Mouse (Mus musculus) CH12.LX (cell line): Measurements from ENCODE around the gene Sema4a.

Experiments used
- BHLHE40 ChIP-seq: IDR thresholded peaks from 2 replicates; pipeline ENCODE4 v1.6.1; 2011; ENCODE audit warnings: mild to moderate bottlenecking, low read depth, low read length, improper control_type of control experiment
- CTCF ChIP-seq, 2 experiments: IDR thresholded peaks in 1 of 2; conservative IDR thresholded peaks in 1 of 2; 2 replicates each; pipeline ENCODE4 v1.5.1; 2011 to 2012; ENCODE audit warnings: low read depth in 2 of 2, low read length in 2 of 2, improper control_type of control experiment in 1 of 2, inconsistent platforms in 1 of 2, mild to moderate bottlenecking in 1 of 2, moderate library complexity in 1 of 2
- HCFC1 ChIP-seq: IDR thresholded peaks from 2 replicates; pipeline ENCODE4 v1.6.1; 2012; ENCODE audit warnings: low read depth, mild to moderate bottlenecking, inconsistent platforms, low read length, improper control_type of control experiment
- TBP ChIP-seq: conservative IDR thresholded peaks from 2 replicates; pipeline ENCODE4 v1.6.1; 2011; ENCODE audit warnings: low read depth, low read length, improper control_type of control experiment
- TCF12 ChIP-seq: IDR thresholded peaks from 2 replicates; pipeline ENCODE4 v1.6.1; 2014; ENCODE audit warnings: low read depth, mild to moderate bottlenecking, inconsistent platforms, low read length, improper control_type of control experiment
- USF1 ChIP-seq: IDR thresholded peaks from 2 replicates; pipeline ENCODE4 v1.6.1; 2014; ENCODE audit warnings: low read depth, mild to moderate bottlenecking, inconsistent platforms, low read length, improper control_type of control experiment
- USF2 ChIP-seq: conservative IDR thresholded peaks from 2 replicates; pipeline ENCODE4 v1.6.1; 2011; ENCODE audit warnings: low read depth, low read length, improper control_type of control experiment

DNA sequence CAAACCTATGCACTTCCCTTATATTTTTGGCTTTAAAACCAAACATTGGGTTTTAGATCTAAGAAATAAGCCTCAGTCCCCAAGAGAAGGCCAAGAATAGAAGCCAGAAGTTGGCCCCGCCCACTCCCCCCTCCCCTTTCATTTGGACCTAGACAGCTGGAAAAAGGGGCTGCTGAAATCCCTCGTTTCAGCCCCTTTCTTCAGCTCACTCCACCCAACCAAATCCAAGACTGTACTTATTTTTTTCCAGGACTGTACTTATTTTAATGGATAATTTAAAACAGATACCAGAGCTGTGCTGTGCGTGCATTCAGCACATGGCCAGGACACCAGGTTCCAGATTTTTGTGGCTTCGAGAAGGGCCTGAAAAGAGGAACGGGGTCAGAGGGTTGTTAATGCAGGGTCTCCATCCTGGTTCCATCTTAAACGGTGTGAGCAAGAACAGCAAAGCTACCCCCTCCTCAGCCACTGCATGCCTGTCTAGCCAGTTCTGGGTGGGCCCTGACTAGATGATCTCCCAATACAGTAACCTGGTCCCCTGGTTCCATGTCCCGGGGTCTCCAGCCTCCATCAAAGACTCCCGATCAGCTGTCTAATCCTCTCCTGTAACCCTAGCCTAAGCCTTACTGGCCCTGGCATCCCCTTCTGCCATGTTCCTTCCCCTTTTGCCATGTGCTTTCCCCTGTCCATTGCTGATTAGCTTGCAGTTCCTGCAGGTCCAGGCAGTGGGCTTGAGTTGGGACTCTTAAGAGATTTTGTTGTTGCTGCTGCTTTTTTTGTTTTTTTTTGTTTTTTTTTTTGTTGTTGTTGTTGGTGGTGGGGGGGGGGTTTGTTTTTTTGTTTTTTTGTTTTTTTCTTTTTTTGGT lies 43.1 kb upstream of the Sema4a start:
- TF ChIP-seq CTCF (conservative IDR thresholded peaks at IDR 0.05 in 1 of 2, IDR thresholded peaks at IDR 0.05 in 1 of 2; ENCODE audit: low read depth in 2 of 2, low read length in 2 of 2) (no peak), BHLHE40 (no peak), USF1 (no peak), TCF12 (no peak), TBP (no peak), HCFC1 (no peak), USF2 (no peak)
